Mouse (Mus musculus) neural tube, embryonic 13.5 days (tissue): ENCODE measurements around the gene Usp18. TPM values are rescaled to one million over a fixed set of nuclear protein-coding genes. Genes with fewer than 3 reads are reported as not detected.

Source experiments
- ATAC-seq: fragments of 200-750 bp; cut with Nextera tagmentation; 2 replicates; pipeline ENCODE4 v1.8.0; 2017; ENCODE audit warnings: low read depth, mild to moderate bottlenecking, moderate TSS enrichment, moderate library complexity
- H3K27ac ChIP-seq: fragments of 300-500 bp; sonication (generic); replicated peaks from 2 replicates; pipeline ENCODE4 v1.5.1; 2015; ENCODE audit warnings: moderate library complexity, mild to moderate bottlenecking, inconsistent platforms
- H3K27me3 ChIP-seq: fragments of 300-500 bp; sonication (generic); 2 replicates; pipeline ENCODE4 v1.6.1; 2015; ENCODE audit warnings: mild to moderate bottlenecking, inconsistent platforms
- H3K36me3 ChIP-seq: fragments of 300-500 bp; sonication (generic); 2 replicates; pipeline ENCODE4 v1.6.1; 2015; ENCODE audit warnings: mild to moderate bottlenecking, inconsistent platforms
- H3K4me1 ChIP-seq: fragments of 300-500 bp; sonication (generic); replicated peaks from 2 replicates; pipeline ENCODE4 v1.6.1; 2015; ENCODE audit warnings: inconsistent platforms
- H3K4me2 ChIP-seq: fragments of 300-500 bp; sonication (generic); 2 replicates; pipeline ENCODE4 v1.6.1; 2015; ENCODE audit warnings: inconsistent platforms, mild to moderate bottlenecking, moderate library complexity
- H3K4me3 ChIP-seq: fragments of 300-500 bp; sonication (generic); 2 replicates; pipeline ENCODE4 v1.5.1; 2015; ENCODE audit warnings: mild to moderate bottlenecking, inconsistent platforms
- H3K9ac ChIP-seq: fragments of 300-500 bp; sonication (generic); 2 replicates; pipeline ENCODE4 v1.6.1; 2015; ENCODE audit warnings: moderate library complexity, mild to moderate bottlenecking, inconsistent platforms
- H3K9me3 ChIP-seq: fragments of 300-500 bp; sonication (generic); 2 replicates; pipeline ENCODE4 v1.6.1; 2016; ENCODE audit warnings: inconsistent platforms
- WGBS: fragments of 180-500 bp; shearing (Covaris S2); methylation state at CpG from one replicate; pipeline ENCODE4 v1.1.7; 2015; 5-methylcytosine and 5-hydroxymethylcytosine counted together
- polyA plus RNA-seq: library from polyadenylated mRNA; unstranded; fragments of >200 nt; fragmentation: Nextera tagmentation; extraction: Ambion mirVana; gene quantifications from 2 replicates; pipeline ENCODE4 v1.2.1, GENCODE M21; 2015

The Usp18 gene
- polyA plus RNA-seq, 1 experiment from 2014 or later = 2.9 TPM

DNA sequence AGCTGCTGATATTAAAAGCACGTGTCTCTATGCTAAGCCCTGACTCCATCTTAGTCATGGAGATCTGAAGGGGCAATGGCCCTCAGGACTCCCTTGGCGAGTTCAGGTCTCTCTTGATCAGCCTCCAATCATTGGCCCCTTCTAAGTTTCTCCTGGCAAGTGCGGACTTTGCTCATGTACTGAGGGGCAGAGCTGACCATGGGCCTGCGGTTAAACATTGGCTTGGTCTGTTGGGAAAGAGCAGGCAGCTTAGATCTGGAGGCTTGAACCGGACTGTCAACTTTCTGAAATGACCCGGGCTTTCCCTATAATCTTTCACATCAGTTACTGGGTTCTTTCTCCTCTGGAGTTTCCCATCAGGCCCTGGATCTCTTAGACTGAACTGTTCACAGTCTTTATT lies 65.3 kb downstream of the Usp18 start:
- H3K9me3 ChIP-seq = no peaks in the 10 kb centered on the region
- H3K27me3 ChIP-seq = no peaks in the 10 kb centered on the region
- H3K4me1 ChIP-seq = no peaks in the 10 kb centered on the region
- no peak overlapping the region for H3K27ac ChIP-seq
- H3K36me3 ChIP-seq = no peaks in the 10 kb centered on the region
- no peak overlapping the region for H3K9ac ChIP-seq
- no peak for ATAC-seq
- 88% methylated on average over 6 of the region's 6 CpGs for WGBS
- H3K4me3 ChIP-seq = no peak overlapping the region
- no peak overlapping the region for H3K4me2 ChIP-seq

DNA sequence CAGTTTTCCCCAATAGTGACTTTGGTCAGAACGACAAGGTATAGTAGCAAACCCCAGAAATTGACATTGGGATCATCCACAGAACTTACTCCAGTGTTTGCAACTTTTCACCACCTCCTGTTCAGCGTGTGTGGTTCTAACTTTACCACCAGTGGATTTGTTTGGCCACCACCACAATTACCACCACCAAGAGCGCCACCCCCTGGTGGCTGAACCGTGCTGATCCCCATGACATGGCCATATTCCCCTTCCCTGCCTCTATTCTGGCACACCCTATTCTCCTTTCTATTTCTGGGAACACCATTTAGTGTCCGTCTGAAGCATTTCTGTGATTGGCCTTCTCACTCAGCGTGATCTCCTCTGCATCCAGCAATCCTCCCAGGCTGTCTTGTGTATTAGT lies 73.4 kb downstream of the Usp18 start:
- Histone ChIP-seq H3K4me3 (no peak overlapping the region), H3K9me3 (no peaks in the 10 kb centered on the region), H3K9ac (no peak overlapping the region), H3K4me1 (peaks cover 5% of the 10 kb centered on the region; the same call in 1 of the 2 replicates), H3K36me3 (no peaks in the 10 kb centered on the region), H3K27ac (no peak overlapping the region), H3K27me3 (no peaks in the 10 kb centered on the region), H3K4me2 (no peak overlapping the region)
- ATAC-seq = no peak
- WGBS = 61% methylated on average over 6 of the region's 6 CpGs

Other genes with a start within 250 kb of the Usp18 start
- gene Mical3, start 114.9 kb upstream of the Usp18 start, polyA plus RNA-seq = 28.1 TPM in 2 replicates
- 12.3 and 13.5 TPM in 2 replicates for gene Pex26, start 62.2 kb upstream of the Usp18 start, polyA plus RNA-seq
- 0.21 and 0.25 TPM in 2 replicates for gene Tuba8, start 35.2 kb upstream of the Usp18 start, polyA plus RNA-seq
- gene Slc6a13, start 54.3 kb downstream of the Usp18 start, polyA plus RNA-seq = 34.5 and 38.2 TPM in 2 replicates
- gene Slc6a12, start 97.2 kb downstream of the Usp18 start, polyA plus RNA-seq = 0.63 and 0.89 TPM in 2 replicates
- gene Iqsec3, start 227.8 kb downstream of the Usp18 start, polyA plus RNA-seq = 13.6 and 14.0 TPM in 2 replicates